Mouse (Mus musculus) myocyte (in vitro differentiated cells): Measurements from ENCODE around the gene Olfr794. TPM values are rescaled to one million over a fixed set of nuclear protein-coding genes. Genes with fewer than 3 reads are reported as not detected.

Source experiments
- H3K27me3 ChIP-seq: one replicate; pipeline ENCODE4 v1.6.1; 2011; ENCODE audit not compliant: control insufficient read depth, insufficient read depth, insufficient read length
- H3K36me3 ChIP-seq: one replicate; pipeline ENCODE4 v1.6.1; 2011; ENCODE audit not compliant: control insufficient read depth, insufficient read depth
- H3K4me2 ChIP-seq: one replicate; pipeline ENCODE4 v1.6.1; 2011; ENCODE audit warnings: low read depth, control low read depth
- H3K4me3 ChIP-seq: one replicate; pipeline ENCODE4 v1.5.1; 2011; ENCODE audit warnings: mild to moderate bottlenecking, control low read depth, moderate library complexity
- H3K79me2 ChIP-seq: one replicate; pipeline ENCODE4 v1.6.1; 2011; ENCODE audit not compliant: control insufficient read depth, insufficient read depth
- H3ac ChIP-seq: one replicate; pipeline ENCODE4 v1.6.1; 2011; ENCODE audit not compliant: control insufficient read depth, insufficient read length
- CEBPB ChIP-seq: IDR thresholded peaks from 2 replicates; pipeline ENCODE4 v1.6.1; 2011; ENCODE audit warnings: mild to moderate bottlenecking, moderate library complexity; ENCODE audit not compliant: poor library complexity, insufficient read depth, severe bottlenecking
- E2F4 ChIP-seq: IDR thresholded peaks from one replicate; pipeline ENCODE4 v1.6.1; 2011; ENCODE audit warnings: mild to moderate bottlenecking, control low read depth, moderate library complexity; ENCODE audit not compliant: insufficient read depth
- MAX ChIP-seq: IDR thresholded peaks from one replicate; pipeline ENCODE4 v1.6.1; 2011; ENCODE audit warnings: low read depth, mild to moderate bottlenecking, control low read depth
- MYOD1 ChIP-seq, 3 experiments: IDR thresholded peaks; one replicate each; pipeline ENCODE4 v1.6.1; 2011; ENCODE audit warnings: control low read depth in 2 of 3, low read depth in 2 of 3, mild to moderate bottlenecking in 2 of 3, moderate library complexity in 1 of 3; ENCODE audit not compliant: insufficient read length in 2 of 3, control insufficient read depth in 1 of 3
- MYOG ChIP-seq, 3 experiments: IDR thresholded peaks; one replicate each; pipeline ENCODE4 v1.6.1; 2011; ENCODE audit warnings: control low read depth in 2 of 3, low read depth in 2 of 3, mild to moderate bottlenecking in 2 of 3; ENCODE audit not compliant: insufficient read length in 2 of 3, control insufficient read depth in 1 of 3, insufficient read depth in 1 of 3
- POLR2A ChIP-seq: IDR thresholded peaks from one replicate; pipeline ENCODE4 v1.6.1; 2011; ENCODE audit warnings: low read depth, mild to moderate bottlenecking, control low read depth, moderate library complexity; ENCODE audit not compliant: insufficient read length
- POLR2AphosphoS2 ChIP-seq: IDR thresholded peaks from one replicate; pipeline ENCODE4 v1.6.1; 2011; ENCODE audit warnings: low read depth, control low read depth; ENCODE audit not compliant: insufficient read length
- REST ChIP-seq: IDR thresholded peaks from one replicate; pipeline ENCODE4 v1.6.1; 2011; ENCODE audit warnings: mild to moderate bottlenecking, control low read depth, moderate library complexity; ENCODE audit not compliant: insufficient read depth, insufficient read length
- SRF ChIP-seq: IDR thresholded peaks from one replicate; pipeline ENCODE4 v1.6.1; 2011; ENCODE audit warnings: low read depth; ENCODE audit not compliant: control insufficient read depth, insufficient read length
- TCF12 ChIP-seq: IDR thresholded peaks from one replicate; pipeline ENCODE4 v1.6.1; 2011; ENCODE audit warnings: mild to moderate bottlenecking, control low read depth; ENCODE audit not compliant: poor library complexity, insufficient read depth, severe bottlenecking
- TCF3 ChIP-seq: IDR thresholded peaks from one replicate; pipeline ENCODE4 v1.6.1; 2011; ENCODE audit warnings: low read depth, control low read depth; ENCODE audit not compliant: insufficient read length
- USF1 ChIP-seq: IDR thresholded peaks from one replicate; pipeline ENCODE4 v1.6.1; 2011; ENCODE audit warnings: low read depth, mild to moderate bottlenecking, control low read depth, moderate library complexity
- polyA plus RNA-seq: library from polyadenylated mRNA; unstranded; fragments of >200 nt; fragmentation: generic; extraction: Trizol; gene quantifications from one replicate; pipeline ENCODE4 v1.2.1, GENCODE M21; 2012; ENCODE audit warnings: missing spikeins

Olfr794 gene
- polyA plus RNA-seq, 1 experiment = not detected

DNA sequence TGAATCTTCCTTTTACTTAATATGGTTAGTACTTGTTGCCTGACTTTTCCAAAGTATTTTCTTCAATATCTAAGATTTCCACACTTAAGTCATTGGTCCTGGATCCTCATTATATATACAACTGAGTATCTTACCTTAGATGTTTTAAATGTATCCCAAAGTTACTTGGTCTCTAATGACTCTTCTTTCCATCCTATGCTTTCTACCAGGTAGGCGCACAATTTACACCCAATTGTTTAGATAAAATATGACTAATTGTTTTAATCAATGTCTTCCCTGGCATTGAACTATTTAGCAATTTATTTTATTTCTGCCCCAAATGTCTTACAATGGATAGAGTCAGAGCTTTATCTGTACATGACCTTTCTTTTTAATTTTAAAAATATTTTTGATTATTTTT is 45.0 kb downstream of the Olfr794 start, which contains the start of gene Olfr796:
Gene Olfr796 (minus strand): TSS at position 101 of the 400 bp plus-strand sequence.
- Histone ChIP-seq H3K27me3 (no peaks in the 10 kb centered on the region), H3K4me2 (no peak within 1 kb of the TSS), H3K36me3 (no peaks in the 10 kb centered on the region), H3ac (no peak within 1 kb of the TSS), H3K79me2 (no peaks in the 10 kb centered on the region), H3K4me3 (no peak within 1 kb of the TSS)
- no peak for TF ChIP-seq SRF
- TF ChIP-seq TCF3 = no peak
- no peak for TF ChIP-seq POLR2AphosphoS2
- no peak for TF ChIP-seq TCF12
- no peak for TF ChIP-seq USF1
- no peak for TF ChIP-seq POLR2A
- no peak for TF ChIP-seq MAX
- TF ChIP-seq REST = no peak
- TF ChIP-seq E2F4 = no peak
- no peak for TF ChIP-seq CEBPB
- TF ChIP-seq MYOG (IDR thresholded peaks at IDR 0.05; ENCODE audit: control insufficient read depth in 1 of 3, insufficient read depth in 1 of 3, insufficient read length in 2 of 3, low read depth in 2 of 3) = no peak
- TF ChIP-seq MYOD1 (IDR thresholded peaks at IDR 0.05; ENCODE audit: control insufficient read depth in 1 of 3, insufficient read length in 2 of 3, low read depth in 2 of 3) = no peak

DNA sequence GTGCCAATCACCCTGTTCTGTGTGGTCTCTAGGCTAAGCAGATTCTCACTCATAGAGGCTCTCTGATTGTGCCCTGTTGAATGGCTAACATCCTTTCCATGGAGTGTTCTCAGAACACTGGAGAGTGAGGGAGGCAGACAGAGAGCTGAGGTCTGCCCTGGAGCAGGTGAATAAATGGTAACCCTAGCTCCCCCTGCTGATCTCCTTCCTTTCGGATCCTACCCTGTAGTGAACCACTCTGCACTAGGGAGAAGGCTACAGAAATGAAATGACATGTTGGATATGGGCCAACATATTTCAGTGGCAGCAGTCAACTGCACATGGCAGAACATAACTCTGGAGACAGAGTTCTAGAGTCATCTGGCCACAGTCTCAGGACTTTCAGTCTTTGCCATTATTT is 54.3 kb downstream of the Olfr794 start:
- no peak overlapping the region for H3K4me2 ChIP-seq
- no peaks in the 10 kb centered on the region for H3K79me2 ChIP-seq
- TF ChIP-seq E2F4 = no peak
- TF ChIP-seq TCF12 = no peak
- H3ac ChIP-seq = no peak overlapping the region
- no peaks in the 10 kb centered on the region for H3K36me3 ChIP-seq
- H3K4me3 ChIP-seq = no peak overlapping the region
- no peaks in the 10 kb centered on the region for H3K27me3 ChIP-seq

Other genes starting within 250 kb of the Olfr794 start
- not detected for gene Olfr780, start 249.5 kb upstream of the Olfr794 start, polyA plus RNA-seq
- not detected for gene Olfr781, start 238.8 kb upstream of the Olfr794 start, polyA plus RNA-seq
- gene Olfr782, start 218.8 kb upstream of the Olfr794 start, polyA plus RNA-seq = not detected
- gene Olfr784, start 183.6 kb upstream of the Olfr794 start, polyA plus RNA-seq = 0.02 TPM
- not detected for gene Olfr785, start 162.2 kb upstream of the Olfr794 start, polyA plus RNA-seq
- gene Olfr786, start 140.3 kb upstream of the Olfr794 start, polyA plus RNA-seq = not detected
- gene Olfr787, start 105.8 kb upstream of the Olfr794 start, polyA plus RNA-seq = not detected
- gene Olfr788, start 96.7 kb upstream of the Olfr794 start, polyA plus RNA-seq = not detected
- gene Olfr789, start 82.9 kb upstream of the Olfr794 start, polyA plus RNA-seq = not detected
- gene Olfr790, start 69.2 kb upstream of the Olfr794 start, polyA plus RNA-seq = not detected
- gene Olfr791, start 45.9 kb upstream of the Olfr794 start, polyA plus RNA-seq = not detected
- gene Olfr792, start 28.5 kb upstream of the Olfr794 start, polyA plus RNA-seq = not detected
- gene Olfr796, start 44.9 kb downstream of the Olfr794 start, polyA plus RNA-seq = not detected
- gene Olfr798, start 60.3 kb downstream of the Olfr794 start, polyA plus RNA-seq = not detected
- gene Olfr799, start 69.8 kb downstream of the Olfr794 start, polyA plus RNA-seq = not detected
- gene Olfr800, start 90.0 kb downstream of the Olfr794 start, polyA plus RNA-seq = not detected
- gene Olfr801, start 106.2 kb downstream of the Olfr794 start, polyA plus RNA-seq = not detected
- gene Olfr802, start 120.5 kb downstream of the Olfr794 start, polyA plus RNA-seq = not detected
- not detected for gene Olfr803, start 126.6 kb downstream of the Olfr794 start, polyA plus RNA-seq
- not detected for gene Olfr804, start 135.6 kb downstream of the Olfr794 start, polyA plus RNA-seq
- 0.08 TPM for gene Olfr805, start 161.7 kb downstream of the Olfr794 start, polyA plus RNA-seq
- not detected for gene Olfr806, start 174.3 kb downstream of the Olfr794 start, polyA plus RNA-seq
- not detected for gene Olfr807, start 190.1 kb downstream of the Olfr794 start, polyA plus RNA-seq
- not detected for gene Olfr808, start 197.8 kb downstream of the Olfr794 start, polyA plus RNA-seq
- not detected for gene Olfr809, start 207.0 kb downstream of the Olfr794 start, polyA plus RNA-seq
- 0.04 TPM for gene Olfr810, start 227.3 kb downstream of the Olfr794 start, polyA plus RNA-seq
- not detected for gene Olfr811, start 236.7 kb downstream of the Olfr794 start, polyA plus RNA-seq